Mouse (Mus musculus): Measurements from ENCODE around the gene Ankrd44. TPM values are rescaled to one million over a fixed set of nuclear protein-coding genes. Genes with fewer than 3 reads are reported as not detected.
A peak's percentile ranks its signal among the peaks of the same experiment; 100 is the strongest.

Gene Ankrd44
- polyA plus RNA-seq, 1 experiment from 2014 or later, result 25.8 TPM

GRCm38 (mm10) chr1:54934911-54935310 lies 8.7 kb upstream of the Ankrd44 start:
- no peaks in the 10 kb centered on the region for H3K36me3 ChIP-seq
- peaks cover 8% of the 10 kb centered on the region; the same call in 1 of the 2 replicates for H3K4me1 ChIP-seq
- no peak overlapping the region for H3K4me2 ChIP-seq
- H3K9me3 ChIP-seq, result no peaks in the 10 kb centered on the region
- WGBS, result 75% methylated on average over 2 of the region's 2 CpGs
- no peak overlapping the region for H3K27ac ChIP-seq
- no peak overlapping the region for H3K9ac ChIP-seq
- no peak overlapping the region for H3K4me3 ChIP-seq
- no peaks in the 10 kb centered on the region for H3K27me3 ChIP-seq
- ATAC-seq (ENCODE audit: insufficient number of reproducible peaks, insufficient read depth, low FRiP score, low TSS enrichment, low read depth), result no peak

DNA sequence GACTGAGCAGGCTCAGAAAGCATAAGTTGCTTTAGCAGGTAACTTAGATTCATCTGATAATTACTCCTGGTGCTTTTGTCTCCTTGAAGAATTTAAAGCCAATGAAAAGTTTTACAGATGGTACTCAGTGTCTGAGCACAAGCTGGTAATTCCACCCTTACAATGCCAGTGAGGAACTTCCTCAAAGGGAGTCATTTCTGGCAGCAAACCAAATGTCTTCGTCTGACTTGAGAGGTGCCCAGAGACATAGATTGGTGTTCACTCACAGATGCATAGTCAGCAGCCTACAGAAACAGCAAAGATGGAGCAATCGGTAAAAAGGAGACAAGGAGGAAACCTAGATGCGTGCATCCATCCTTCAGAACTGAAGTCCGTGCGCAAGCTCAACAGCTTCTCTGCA lies 7.5 kb upstream of the Ankrd44 start:
- no peak for ATAC-seq (ENCODE audit: insufficient number of reproducible peaks, insufficient read depth, low FRiP score, low TSS enrichment, low read depth)
- 86% methylated on average over 5 of the region's 5 CpGs for WGBS
- Histone ChIP-seq H3K27me3 (no peaks in the 10 kb centered on the region), H3K4me1 (peaks cover 8% of the 10 kb centered on the region; the same call in 1 of the 2 replicates), H3K9me3 (no peaks in the 10 kb centered on the region), H3K27ac (no peak overlapping the region), H3K36me3 (no peaks in the 10 kb centered on the region), H3K4me3 (no peak overlapping the region), H3K4me2 (no peak overlapping the region), H3K9ac (no peak overlapping the region)

GRCm38 (mm10) chr1:54932456-54933115 lies 6.4 kb upstream of the Ankrd44 start:
- Histone ChIP-seq H3K36me3 (no peaks in the 10 kb centered on the region), H3K4me2 (no peak overlapping the region), H3K27ac (no peak overlapping the region), H3K4me3 (no peak overlapping the region), H3K27me3 (no peaks in the 10 kb centered on the region), H3K4me1 (peaks cover 8% of the 10 kb centered on the region; the same call in 1 of the 2 replicates), H3K9me3 (no peaks in the 10 kb centered on the region), H3K9ac (no peak overlapping the region)
- no peak for ATAC-seq (ENCODE audit: insufficient number of reproducible peaks, insufficient read depth, low FRiP score, low TSS enrichment, low read depth)
- 87% methylated on average over 1 of the region's 1 CpGs for WGBS

DNA sequence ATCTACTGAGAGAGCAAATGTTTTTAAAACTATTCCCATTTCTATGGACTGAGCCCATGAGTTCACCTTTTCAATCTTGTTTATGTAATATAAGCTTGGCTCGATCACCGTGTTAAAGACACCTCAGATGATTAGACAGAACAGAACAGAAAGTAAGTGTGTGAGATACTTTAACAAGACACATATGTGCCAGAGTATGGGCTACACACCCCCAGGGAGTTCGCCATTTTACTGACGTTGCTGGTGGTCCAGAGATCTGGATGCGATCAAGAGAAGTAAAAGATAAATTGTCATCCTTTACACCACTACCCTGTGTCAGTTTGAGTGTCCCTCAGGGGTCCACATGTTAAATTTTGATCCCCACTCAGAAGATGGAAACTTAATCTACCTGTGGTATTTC lies 5.0 kb upstream of the Ankrd44 start:
- Histone ChIP-seq H3K27ac (no peak overlapping the region), H3K9ac (no peak overlapping the region), H3K27me3 (no peaks in the 10 kb centered on the region), H3K4me2 (no peak overlapping the region), H3K36me3 (no peaks in the 10 kb centered on the region), H3K9me3 (no peaks in the 10 kb centered on the region), H3K4me1 (peaks cover 8% of the 10 kb centered on the region; the same call in 1 of the 2 replicates), H3K4me3 (no peak overlapping the region)
- no peak for ATAC-seq (ENCODE audit: insufficient number of reproducible peaks, insufficient read depth, low FRiP score, low TSS enrichment, low read depth)
- 26% methylated on average over 5 of the region's 5 CpGs for WGBS

- H3K27me3 ChIP-seq, result no peaks in the 10 kb centered on the region
- no peak overlapping the region for H3K27ac ChIP-seq
- WGBS, result 43% methylated on average over 8 of the region's 8 CpGs
- H3K4me3 ChIP-seq, result no peak overlapping the region
- no peak overlapping the region for H3K9ac ChIP-seq
- H3K4me1 ChIP-seq, result peaks cover 8% of the 10 kb centered on the region; the same call in 1 of the 2 replicates
- ATAC-seq (ENCODE audit: insufficient number of reproducible peaks, insufficient read depth, low FRiP score, low TSS enrichment, low read depth), result no peak
- H3K9me3 ChIP-seq, result no peaks in the 10 kb centered on the region
- H3K4me2 ChIP-seq, result no peak overlapping the region
- H3K36me3 ChIP-seq, result no peaks in the 10 kb centered on the region
These were observed 4.5 kb upstream of the Ankrd44 start for GRCm38 (mm10) chr1:54930670-54931200.

- H3K36me3 ChIP-seq, result no peaks in the 10 kb centered on the region
These were observed 694 bp downstream of the Ankrd44 start for GRCm38 (mm10) chr1:54925451-54925934.

DNA sequence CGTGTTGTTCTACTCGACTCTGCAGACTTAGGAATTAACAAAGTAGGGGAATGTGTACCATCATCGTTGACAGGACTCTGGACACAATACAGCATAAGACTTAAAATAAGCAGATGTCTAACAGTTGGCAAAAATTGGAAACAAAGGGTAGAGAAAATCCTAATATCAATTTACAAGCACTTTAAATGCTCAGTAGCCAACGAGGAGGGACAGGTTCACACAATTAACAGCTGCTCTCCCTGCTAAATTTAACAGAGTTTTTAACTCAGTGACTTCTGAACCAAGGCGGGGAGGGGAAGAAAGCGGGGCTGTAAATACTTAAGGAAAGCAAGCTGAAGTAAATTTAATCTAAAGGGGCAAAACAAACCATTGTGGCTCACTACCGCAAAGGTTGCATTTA lies 1.4 kb downstream of the Ankrd44 start:
- H3K4me3 ChIP-seq, result peak overlapping the region; percentile 92
- H3K9me3 ChIP-seq, result no peaks in the 10 kb centered on the region
- no peaks in the 10 kb centered on the region for H3K27me3 ChIP-seq
- peak overlapping the region; percentile 96 for H3K9ac ChIP-seq
- peak overlapping the region; percentile 83 for H3K4me2 ChIP-seq
- no peaks in the 10 kb centered on the region for H3K36me3 ChIP-seq
- peak overlapping the region; percentile 94 for H3K27ac ChIP-seq
- peaks cover 34% of the 10 kb centered on the region for H3K4me1 ChIP-seq
- 19% methylated on average over 7 of the region's 7 CpGs for WGBS
- ATAC-seq (ENCODE audit: insufficient number of reproducible peaks, insufficient read depth, low FRiP score, low TSS enrichment, low read depth), result no peak

More at GRCm38 (mm10) chr1:54925451-54925934, 694 bp downstream of the Ankrd44 start:
- H3K4me3 ChIP-seq, result peak overlapping the region; percentile 92
- peak overlapping the region; percentile 94 for H3K27ac ChIP-seq
- peaks cover 34% of the 10 kb centered on the region for H3K4me1 ChIP-seq
- H3K9ac ChIP-seq, result peak overlapping the region; percentile 96
- under 1% methylated on average over 30 of the region's 30 CpGs for WGBS
- H3K9me3 ChIP-seq, result no peaks in the 10 kb centered on the region
- H3K27me3 ChIP-seq, result no peaks in the 10 kb centered on the region
- ATAC-seq (ENCODE audit: insufficient number of reproducible peaks, insufficient read depth, low FRiP score, low TSS enrichment, low read depth), result no peak; the same call in 1 of the 2 replicates
- peak overlapping the region; percentile 83 for H3K4me2 ChIP-seq

DNA sequence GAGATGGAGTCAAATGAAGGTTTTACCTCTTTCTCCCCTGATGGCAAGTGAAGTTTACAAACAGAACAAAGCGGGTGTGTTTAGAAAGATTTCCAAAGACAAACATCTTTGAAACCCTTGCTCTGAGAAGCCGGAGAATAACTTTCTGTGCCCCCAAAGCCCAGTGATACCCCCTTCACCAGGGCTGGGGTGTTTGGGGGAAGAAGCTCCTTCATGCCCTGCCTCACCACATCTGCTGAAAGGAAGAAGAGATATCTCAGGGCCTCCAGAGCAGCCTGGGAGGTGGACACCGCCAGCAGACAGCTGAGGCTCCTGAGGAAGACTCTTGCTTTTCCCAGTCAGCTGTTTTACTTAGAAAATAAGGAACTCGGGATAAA lies 1.9 kb downstream of the Ankrd44 start:
- ATAC-seq (ENCODE audit: insufficient number of reproducible peaks, insufficient read depth, low FRiP score, low TSS enrichment, low read depth), result no peak
- Histone ChIP-seq H3K27ac (no peak overlapping the region), H3K4me2 (peak overlapping the region; percentile 83), H3K4me3 (peak overlapping the region; percentile 92), H3K4me1 (peaks cover 34% of the 10 kb centered on the region), H3K27me3 (no peaks in the 10 kb centered on the region), H3K36me3 (no peaks in the 10 kb centered on the region), H3K9me3 (no peaks in the 10 kb centered on the region), H3K9ac (peak overlapping the region; percentile 96; the same call in 1 of the 2 replicates)
- WGBS, result 64% methylated on average over 4 of the region's 4 CpGs

- Histone ChIP-seq H3K4me1 (peaks cover 34% of the 10 kb centered on the region), H3K4me3 (peak overlapping the region; percentile 92), H3K36me3 (no peaks in the 10 kb centered on the region), H3K27me3 (no peaks in the 10 kb centered on the region), H3K9me3 (no peaks in the 10 kb centered on the region), H3K4me2 (peak overlapping the region; percentile 83), H3K9ac (peak overlapping the region; percentile 96; the same call in 1 of the 2 replicates), H3K27ac (no peak overlapping the region)
- 88% methylated on average over 6 of the region's 6 CpGs for WGBS
- no peak for ATAC-seq (ENCODE audit: insufficient number of reproducible peaks, insufficient read depth, low FRiP score, low TSS enrichment, low read depth)
These were observed 2.5 kb downstream of the Ankrd44 start for GRCm38 (mm10) chr1:54923366-54924308.

DNA sequence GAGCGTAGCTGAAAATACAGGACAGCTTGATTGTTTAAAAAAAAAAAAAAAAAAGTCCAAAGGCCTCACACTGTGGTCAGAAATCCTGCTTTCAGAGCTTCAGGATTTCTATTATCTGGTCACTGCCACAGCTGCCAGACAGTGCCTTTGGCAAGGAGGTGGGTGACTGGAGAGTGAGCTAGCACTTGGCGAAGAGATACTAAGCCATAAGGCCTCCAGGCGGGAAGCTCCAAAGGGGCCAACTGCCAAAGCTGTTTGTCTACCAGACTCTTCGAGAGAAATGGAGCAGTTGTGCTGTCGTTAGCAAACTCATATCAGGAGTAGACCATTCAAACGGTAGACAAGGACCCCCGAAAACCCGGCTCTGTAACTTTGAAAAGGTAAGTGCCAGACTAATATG lies 3.5 kb downstream of the Ankrd44 start:
- H3K9ac ChIP-seq, result no peak overlapping the region
- H3K27me3 ChIP-seq, result no peaks in the 10 kb centered on the region
- no peak for ATAC-seq (ENCODE audit: insufficient number of reproducible peaks, insufficient read depth, low FRiP score, low TSS enrichment, low read depth)
- peak overlapping the region; percentile 0; the same call in 1 of the 2 replicates for H3K4me2 ChIP-seq
- H3K4me1 ChIP-seq, result peaks cover 36% of the 10 kb centered on the region
- 75% methylated on average over 8 of the region's 8 CpGs for WGBS
- no peak overlapping the region for H3K27ac ChIP-seq
- no peak overlapping the region for H3K4me3 ChIP-seq
- H3K36me3 ChIP-seq, result no peaks in the 10 kb centered on the region
- no peaks in the 10 kb centered on the region for H3K9me3 ChIP-seq

- Histone ChIP-seq H3K4me1 (peaks cover 42% of the 10 kb centered on the region), H3K9me3 (no peaks in the 10 kb centered on the region), H3K4me3 (no peak overlapping the region), H3K9ac (no peak overlapping the region), H3K4me2 (peak overlapping the region; percentile 0; the same call in 1 of the 2 replicates), H3K27me3 (no peaks in the 10 kb centered on the region), H3K27ac (no peak overlapping the region), H3K36me3 (no peaks in the 10 kb centered on the region)
- no peak for ATAC-seq (ENCODE audit: insufficient number of reproducible peaks, insufficient read depth, low FRiP score, low TSS enrichment, low read depth)
- WGBS, result 76% methylated on average over 12 of the region's 12 CpGs
These were observed 4.1 kb downstream of the Ankrd44 start for GRCm38 (mm10) chr1:54922025-54922574.
